Mouse (Mus musculus) liver, embryonic 12.5 days (tissue): ENCODE data around the gene Ubald2. TPM values are rescaled to one million over a fixed set of nuclear protein-coding genes. Genes with fewer than 3 reads are reported as not detected.

Experiments
- ATAC-seq: fragments of 200-750 bp; cut with Nextera tagmentation; 2 replicates; pipeline ENCODE4 v1.8.0; 2017; ENCODE audit warnings: moderate number of reproducible peaks, mild to moderate bottlenecking, moderate library complexity
- H3K27ac ChIP-seq: fragments of 300-500 bp; sonication (generic); 2 replicates; pipeline ENCODE4 v1.5.1; 2016; ENCODE audit warnings: mild to moderate bottlenecking
- H3K27me3 ChIP-seq: fragments of 300-500 bp; sonication (generic); replicated peaks from 2 replicates; pipeline ENCODE4 v1.6.1; 2016; ENCODE audit warnings: mild to moderate bottlenecking, moderate library complexity
- H3K36me3 ChIP-seq: fragments of 300-500 bp; sonication (generic); 2 replicates; pipeline ENCODE4 v1.6.1; 2016; ENCODE audit warnings: mild to moderate bottlenecking, moderate library complexity
- H3K4me1 ChIP-seq: fragments of 300-500 bp; sonication (generic); 2 replicates; pipeline ENCODE4 v1.6.1; 2016
- H3K4me2 ChIP-seq: fragments of 300-500 bp; sonication (generic); 2 replicates; pipeline ENCODE4 v1.6.1; 2016; ENCODE audit warnings: mild to moderate bottlenecking, moderate library complexity
- H3K4me3 ChIP-seq: fragments of 300-500 bp; sonication (generic); 2 replicates; pipeline ENCODE4 v1.5.1; 2016; ENCODE audit warnings: mild to moderate bottlenecking, moderate library complexity
- H3K9ac ChIP-seq: fragments of 300-500 bp; sonication (generic); 2 replicates; pipeline ENCODE4 v1.6.1; 2016; ENCODE audit warnings: mild to moderate bottlenecking, moderate library complexity
- H3K9me3 ChIP-seq: fragments of 300-500 bp; sonication (generic); replicated peaks from 2 replicates; pipeline ENCODE4 v1.6.1; 2016; ENCODE audit warnings: mild to moderate bottlenecking, moderate library complexity
- WGBS: fragments of 180-500 bp; shearing (Covaris S2); methylation state at CpG from one replicate; pipeline ENCODE4 v1.1.7; 2016; ENCODE audit not compliant: insufficient replicate concordance; 5-methylcytosine and 5-hydroxymethylcytosine counted together
- polyA plus RNA-seq: library from polyadenylated mRNA; unstranded; fragments of >200 nt; fragmentation: Nextera tagmentation; extraction: Ambion mirVana; gene quantifications from 2 replicates; pipeline ENCODE4 v1.2.1, GENCODE M21; 2016

Gene Ubald2
- polyA plus RNA-seq, 1 experiment from 2014 or later: 32.3 TPM

GRCm38 (mm10) chr11:116429862-116430613 is 3.9 kb upstream of the Ubald2 start:
- Histone ChIP-seq H3K4me2 (peak overlapping the region; percentile 58), H3K4me3 (0 out of 2 replicates have a peak overlapping the region, but pooled peaks have one; percentile 18), H3K9me3 (no peaks in the 10 kb centered on the region), H3K27ac (peak overlapping the region; percentile 82), H3K36me3 (peaks cover 2% of the 10 kb centered on the region; the same call in 1 of the 2 replicates), H3K9ac (peak overlapping the region; percentile 55; the same call in 1 of the 2 replicates), H3K4me1 (peaks cover 64% of the 10 kb centered on the region), H3K27me3 (no peaks in the 10 kb centered on the region)
- 65% methylated on average over 9 of the region's 9 CpGs for WGBS
- ATAC-seq: no peak

GRCm38 (mm10) chr11:116430723-116431427 is 3.0 kb upstream of the Ubald2 start:
- Histone ChIP-seq H3K9me3 (no peaks in the 10 kb centered on the region), H3K9ac (peak overlapping the region; percentile 55), H3K4me2 (peak overlapping the region; percentile 58), H3K4me3 (peak overlapping the region; percentile 18), H3K4me1 (peaks cover 64% of the 10 kb centered on the region), H3K36me3 (peaks cover 10% of the 10 kb centered on the region), H3K27me3 (no peaks in the 10 kb centered on the region), H3K27ac (peak overlapping the region; percentile 82)
- ATAC-seq: no peak
- 30% methylated on average over 22 of the region's 22 CpGs for WGBS

- WGBS: 60% methylated on average over 11 of the region's 11 CpGs
- Histone ChIP-seq H3K4me1 (peaks cover 71% of the 10 kb centered on the region), H3K4me2 (peak overlapping the region; percentile 58), H3K27ac (peak overlapping the region; percentile 82), H3K9ac (peak overlapping the region; percentile 37; the same call in 1 of the 2 replicates), H3K36me3 (peaks cover 17% of the 10 kb centered on the region), H3K9me3 (no peaks in the 10 kb centered on the region), H3K4me3 (peak overlapping the region; percentile 18; the same call in 1 of the 2 replicates), H3K27me3 (no peaks in the 10 kb centered on the region)
- no peak for ATAC-seq
Measured at GRCm38 (mm10) chr11:116431428-116432077, 2.3 kb upstream of the Ubald2 start.

GRCm38 (mm10) chr11:116432127-116432526 is 1.8 kb upstream of the Ubald2 start:
- H3K4me1 ChIP-seq: peaks cover 77% of the 10 kb centered on the region
- no peak overlapping the region for H3K27ac ChIP-seq
- H3K4me3 ChIP-seq: no peak overlapping the region
- 49% methylated on average over 6 of the region's 6 CpGs for WGBS
- H3K4me2 ChIP-seq: no peak overlapping the region
- peaks cover 22% of the 10 kb centered on the region for H3K36me3 ChIP-seq
- no peaks in the 10 kb centered on the region for H3K27me3 ChIP-seq
- H3K9me3 ChIP-seq: no peaks in the 10 kb centered on the region
- H3K9ac ChIP-seq: no peak overlapping the region
- ATAC-seq: no peak

- no peaks in the 10 kb centered on the region for H3K27me3 ChIP-seq
- H3K9me3 ChIP-seq: no peaks in the 10 kb centered on the region
- ATAC-seq: no peak
- H3K4me2 ChIP-seq: peak overlapping the region; percentile 57
- H3K36me3 ChIP-seq: peaks cover 29% of the 10 kb centered on the region
- H3K27ac ChIP-seq: peak overlapping the region; percentile 74; the same call in 1 of the 2 replicates
- H3K9ac ChIP-seq: peak overlapping the region; percentile 56
- 63% methylated on average over 8 of the region's 8 CpGs for WGBS
- no peak overlapping the region; the same call in 1 of the 2 replicates for H3K4me3 ChIP-seq
- H3K4me1 ChIP-seq: peaks cover 83% of the 10 kb centered on the region
Measured at GRCm38 (mm10) chr11:116432593-116433355, 1.1 kb upstream of the Ubald2 start.

- Histone ChIP-seq H3K4me1 (peaks cover 77% of the 10 kb centered on the region), H3K4me2 (peak overlapping the region; percentile 87), H3K9me3 (no peaks in the 10 kb centered on the region), H3K27ac (peak overlapping the region; percentile 95), H3K27me3 (no peaks in the 10 kb centered on the region), H3K9ac (peak overlapping the region; percentile 98), H3K36me3 (peaks cover 40% of the 10 kb centered on the region), H3K4me3 (peak overlapping the region; percentile 94)
- no peak for ATAC-seq
- under 1% methylated on average over 44 of the region's 67 CpGs for WGBS
Measured at GRCm38 (mm10) chr11:116434287-116434966, 533 bp downstream of the Ubald2 start.

- Histone ChIP-seq H3K4me1 (peaks cover 77% of the 10 kb centered on the region), H3K4me2 (peak overlapping the region; percentile 87), H3K9ac (peak overlapping the region; percentile 98), H3K27me3 (no peaks in the 10 kb centered on the region), H3K27ac (peak overlapping the region; percentile 95), H3K36me3 (peaks cover 47% of the 10 kb centered on the region), H3K4me3 (peak overlapping the region; percentile 94), H3K9me3 (no peaks in the 10 kb centered on the region)
- ATAC-seq: no peak
- WGBS: 27% methylated on average over 12 of the region's 12 CpGs
Measured at GRCm38 (mm10) chr11:116434967-116435752, 1.3 kb downstream of the Ubald2 start.

GRCm38 (mm10) chr11:116435992-116436724 is 2.3 kb downstream of the Ubald2 start:
- H3K4me2 ChIP-seq: peak overlapping the region; percentile 87
- H3K4me3 ChIP-seq: peak overlapping the region; percentile 94
- H3K27me3 ChIP-seq: no peaks in the 10 kb centered on the region
- ATAC-seq: no peak
- H3K36me3 ChIP-seq: peaks cover 55% of the 10 kb centered on the region
- WGBS: 7% methylated on average over 5 of the region's 5 CpGs
- peak overlapping the region; percentile 95 for H3K27ac ChIP-seq
- H3K4me1 ChIP-seq: peaks cover 77% of the 10 kb centered on the region
- no peaks in the 10 kb centered on the region for H3K9me3 ChIP-seq
- peak overlapping the region; percentile 98 for H3K9ac ChIP-seq

GRCm38 (mm10) chr11:116436725-116437331 is 2.9 kb downstream of the Ubald2 start:
- no peaks in the 10 kb centered on the region for H3K9me3 ChIP-seq
- peak overlapping the region; percentile 94 for H3K4me3 ChIP-seq
- peak overlapping the region; percentile 87 for H3K4me2 ChIP-seq
- peaks cover 72% of the 10 kb centered on the region for H3K4me1 ChIP-seq
- H3K9ac ChIP-seq: peak overlapping the region; percentile 98
- 12% methylated on average over 4 of the region's 4 CpGs for WGBS
- peak overlapping the region; percentile 95 for H3K27ac ChIP-seq
- no peak for ATAC-seq
- no peaks in the 10 kb centered on the region for H3K27me3 ChIP-seq
- H3K36me3 ChIP-seq: peaks cover 55% of the 10 kb centered on the region
